Mouse (Mus musculus): ENCODE results near the gene Spr.
"Not testable (repeated sequence)": the region's sequence is repeated elsewhere in the genome, so short reads cannot be mapped to it uniquely, and the experiment has no call there.

The Spr gene

DNA sequence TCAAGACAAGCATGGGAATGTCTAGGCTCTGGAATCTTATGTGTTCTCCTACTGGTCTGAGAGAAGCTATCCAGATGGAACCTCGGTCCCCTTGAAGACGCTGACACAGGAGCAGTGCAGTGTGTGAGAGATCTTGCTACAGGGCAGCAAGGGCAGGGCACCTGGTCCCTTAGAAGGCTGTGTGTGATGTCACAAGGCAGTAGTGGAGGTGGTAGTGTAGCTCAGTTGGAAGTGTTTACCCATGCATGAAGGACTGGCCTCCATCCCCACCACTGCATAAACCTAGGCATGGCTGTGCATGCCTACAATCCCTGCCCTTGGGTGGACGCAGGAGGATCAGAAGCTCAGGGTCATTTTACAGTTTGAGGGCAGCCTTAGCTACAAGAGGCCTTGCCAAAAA, 5.3 kb downstream of the Spr start:
- in situ Hi-C loops (cut with MboI, MseI) = not testable (repeated sequence)

DNA sequence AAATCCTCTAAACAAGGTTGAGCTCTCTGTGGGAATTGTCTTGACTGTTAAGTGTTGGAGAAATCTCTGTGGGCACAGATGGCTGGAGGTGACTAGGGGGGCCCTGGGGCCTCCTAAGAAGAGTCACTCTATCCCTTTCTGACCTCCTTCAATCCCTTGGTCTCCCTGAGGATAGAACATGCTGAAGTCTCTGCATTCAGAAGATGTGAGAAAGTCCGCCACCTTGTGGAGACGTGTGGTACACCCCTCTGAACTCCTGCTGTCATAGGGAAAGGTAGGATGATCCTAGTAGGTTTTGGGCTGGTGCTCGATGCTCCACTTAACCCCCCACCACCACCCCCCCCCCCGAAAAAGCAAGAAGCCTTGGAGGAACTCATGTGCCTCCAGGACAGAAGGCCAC, 5.9 kb downstream of the Spr start:
- in situ Hi-C loops (cut with MboI, MseI) = no loop called here

- in situ Hi-C loops (cut with MboI, MseI) = not testable (repeated sequence)
These were observed 19.7 kb downstream of the Spr start for GRCm38 (mm10) chr6:85117545-85118511.

GRCm38 (mm10) chr6:85105033-85105615, 32.4 kb downstream of the Spr start:
- in situ Hi-C loops (cut with MboI, MseI) = no loop called here

DNA sequence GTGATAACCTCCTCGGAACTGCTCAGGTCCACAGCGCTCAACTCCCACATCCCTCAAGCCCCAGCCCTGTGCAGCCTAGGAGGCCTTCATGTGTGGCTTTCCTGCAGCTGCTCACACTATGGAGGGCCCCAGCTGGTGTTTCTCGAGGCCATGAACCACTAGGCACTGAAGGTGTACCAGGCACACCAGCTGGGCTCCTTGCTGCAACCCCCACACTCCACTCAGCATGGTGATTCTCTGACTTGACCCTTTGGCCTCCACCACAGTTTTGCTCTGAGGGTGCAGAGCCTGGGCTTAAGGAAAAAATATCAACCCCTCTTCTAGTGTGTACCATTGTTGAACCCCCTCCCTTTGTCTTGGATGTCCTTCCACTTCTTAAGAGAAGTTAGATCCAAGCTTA, 34.2 kb downstream of the Spr start:
- in situ Hi-C loops (cut with MboI, MseI) = no loop called here

DNA sequence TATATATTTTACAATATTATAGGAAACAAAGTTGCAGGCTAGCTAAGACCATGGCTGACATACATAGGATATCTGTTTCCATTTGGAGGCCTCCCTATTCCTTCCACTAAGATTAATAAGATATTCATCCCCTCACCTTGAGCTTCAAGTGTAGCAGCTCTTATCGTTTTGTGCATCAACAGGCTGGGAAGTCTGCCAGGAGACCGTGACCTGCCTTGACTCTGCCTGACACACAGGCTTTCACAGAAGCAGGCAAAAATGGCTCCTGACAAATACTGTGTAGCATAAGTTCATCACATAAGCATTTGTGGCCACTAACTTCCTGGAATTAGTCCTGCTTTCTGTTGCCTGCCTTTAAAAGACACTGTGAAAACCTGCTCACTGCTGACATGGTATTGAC, 41.1 kb downstream of the Spr start:
- in situ Hi-C loops (cut with MboI, MseI) = no loop called here

DNA sequence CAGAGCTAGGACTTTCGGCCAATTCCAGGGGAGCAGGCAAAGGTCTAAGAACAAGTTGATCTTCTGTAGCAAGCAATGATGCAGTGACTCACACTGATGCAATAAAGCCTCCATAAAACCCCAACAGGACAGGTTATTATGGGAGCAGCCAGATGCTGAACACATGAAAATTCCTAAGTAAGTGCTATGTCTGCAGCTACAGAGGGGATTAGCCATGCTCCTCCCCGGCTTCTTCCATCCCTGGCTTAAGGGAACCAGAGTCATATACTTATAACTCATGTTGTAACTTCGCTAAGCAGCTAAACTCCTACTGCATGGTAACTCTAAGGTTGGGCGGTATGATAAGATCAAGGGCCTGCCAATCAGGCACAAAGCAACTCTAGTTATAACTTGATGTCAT, 50.1 kb downstream of the Spr start:
- in situ Hi-C loops (cut with MboI, MseI) = no loop called here

DNA sequence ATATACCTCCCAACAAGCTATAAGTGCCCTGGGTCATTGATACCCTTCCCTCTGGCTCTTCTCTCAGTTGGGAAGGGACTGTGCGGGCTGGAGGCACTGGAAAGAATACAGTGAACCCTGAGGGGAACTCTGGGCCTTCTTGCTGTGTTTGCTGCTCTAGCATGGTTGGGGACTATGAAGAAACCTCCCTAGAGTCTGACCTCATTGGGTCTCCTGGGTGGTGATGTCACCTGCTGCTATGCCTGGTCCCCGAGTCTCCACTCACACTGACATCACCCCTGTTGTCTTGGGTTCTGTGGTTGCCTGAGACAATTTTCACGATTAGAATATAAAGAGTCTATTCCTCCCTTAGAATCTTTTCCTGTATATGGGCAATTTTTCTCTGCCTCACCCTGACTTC, 50.9 kb downstream of the Spr start:
- in situ Hi-C loops (cut with MboI, MseI) = no loop called here
